Mouse (Mus musculus): ENCODE measurements around the gene Cspg4.

GRCm38 (mm10) chr9:56891517-56892011, 26.7 kb downstream of the Cspg4 start:
- TF ChIP-seq CTCF (IDR thresholded peaks at IDR 0.05; ENCODE audit: low read depth, low read length) (peak; percentile 46), POLR2A (IDR thresholded peaks at IDR 0.05; ENCODE audit: extremely low read depth, insufficient read depth, low read length) (no peak)
